Mouse (Mus musculus): ENCODE measurements around the gene 1700028K03Rik.

1700028K03Rik gene

GRCm38 (mm10) chr5:107545927-107546326 lies 11.4 kb downstream of the 1700028K03Rik start:
- DNase-seq (ENCODE audit: low spot score), result no peak

- peak; percentile 6 for DNase-seq (ENCODE audit: low spot score)
Observed at GRCm38 (mm10) chr5:107547955-107548354, 13.4 kb downstream of the 1700028K03Rik start.

- DNase-seq (ENCODE audit: low spot score), result no peak
Observed at GRCm38 (mm10) chr5:107548444-107548843, 13.9 kb downstream of the 1700028K03Rik start.

GRCm38 (mm10) chr5:107554336-107554735 lies 19.8 kb downstream of the 1700028K03Rik start:
- DNase-seq (ENCODE audit: low spot score), result no peak

- no peak for DNase-seq (ENCODE audit: low spot score)
Observed at GRCm38 (mm10) chr5:107556969-107557368, 22.5 kb downstream of the 1700028K03Rik start.

GRCm38 (mm10) chr5:107569148-107569547 lies 34.6 kb downstream of the 1700028K03Rik start:
- DNase-seq (ENCODE audit: low spot score), result no peak

- peak; percentile 81 for DNase-seq (ENCODE audit: low spot score)
Observed at GRCm38 (mm10) chr5:107597301-107598077, 63.0 kb downstream of the 1700028K03Rik start, which contains the start of the genes Rpap2 and Glmn. Gene Rpap2 (plus strand): TSS chr5:107597373. Gene Glmn (minus strand): TSS chr5:107597888.

- DNase-seq (ENCODE audit: low spot score), result no peak
Observed at GRCm38 (mm10) chr5:107598380-107598779, 63.9 kb downstream of the 1700028K03Rik start.

Measured in spleen, adult 12 weeks (tissue).